Mouse (Mus musculus) G1E (cell line): ENCODE measurements at regions not wholly inside any gene's neighbourhood (a gene's known extent, or its start where the extent isn't known, plus 50 kb on each side); places are given as distances from the start of the nearest gene placed in this dataset.

Source experiments
- ATAC-seq: 2 replicates; pipeline ENCODE4 v1.8.0; 2016; ENCODE audit warnings: mild to moderate bottlenecking; ENCODE audit not compliant: insufficient number of reproducible peaks, poor library complexity, low FRiP score, severe bottlenecking; ENCODE audit errors: extremely low read depth
- DNase-seq: peaks from one replicate; pipeline ENCODE4 v3.0.0; 2012; ENCODE audit warnings: low spot score
- H3K27me3 ChIP-seq: 2 replicates; pipeline ENCODE4 v1.6.1; 2012; ENCODE audit warnings: mild to moderate bottlenecking, low read length, inconsistent platforms; ENCODE audit not compliant: insufficient read depth
- H3K36me3 ChIP-seq: replicated peaks from 2 replicates; pipeline ENCODE3; 2012; ENCODE audit warnings: mild to moderate bottlenecking, inconsistent platforms
- H3K4me1 ChIP-seq: 2 replicates; pipeline ENCODE4 v1.6.1; 2012; ENCODE audit warnings: low read depth, low read length, inconsistent platforms, mixed read lengths; ENCODE audit not compliant: insufficient read depth
- H3K4me3 ChIP-seq: 2 replicates; pipeline ENCODE4 v1.5.1; 2012; ENCODE audit warnings: low read depth, mild to moderate bottlenecking, inconsistent platforms, low read length, moderate library complexity, mixed read lengths
- H3K9me3 ChIP-seq: replicated peaks from 2 replicates; pipeline ENCODE4 v1.6.1; 2012; ENCODE audit warnings: inconsistent platforms
- CTCF ChIP-seq: IDR thresholded peaks from 2 replicates; pipeline ENCODE4 v1.5.1; 2012; ENCODE audit warnings: low read depth, low read length, inconsistent platforms, mixed read lengths
- GATA1 ChIP-seq: IDR thresholded peaks from 2 replicates; pipeline ENCODE4 v1.6.1; 2012; ENCODE audit warnings: borderline replicate concordance, low read length, inconsistent platforms, mixed read lengths
- GATA2 ChIP-seq: IDR thresholded peaks from 2 replicates; pipeline ENCODE4 v1.6.1; 2012; ENCODE audit warnings: low read depth, low read length, inconsistent platforms, borderline replicate concordance
- POLR2AphosphoS5 ChIP-seq: IDR thresholded peaks from 2 replicates; pipeline ENCODE4 v1.6.1; 2012; ENCODE audit warnings: low read depth, low read length, inconsistent platforms; ENCODE audit not compliant: insufficient replicate concordance
- TAL1 ChIP-seq: conservative IDR thresholded peaks from 2 replicates; pipeline ENCODE4 v1.6.1; 2012; ENCODE audit warnings: low read depth, low read length, inconsistent platforms, mixed read lengths

DNA sequence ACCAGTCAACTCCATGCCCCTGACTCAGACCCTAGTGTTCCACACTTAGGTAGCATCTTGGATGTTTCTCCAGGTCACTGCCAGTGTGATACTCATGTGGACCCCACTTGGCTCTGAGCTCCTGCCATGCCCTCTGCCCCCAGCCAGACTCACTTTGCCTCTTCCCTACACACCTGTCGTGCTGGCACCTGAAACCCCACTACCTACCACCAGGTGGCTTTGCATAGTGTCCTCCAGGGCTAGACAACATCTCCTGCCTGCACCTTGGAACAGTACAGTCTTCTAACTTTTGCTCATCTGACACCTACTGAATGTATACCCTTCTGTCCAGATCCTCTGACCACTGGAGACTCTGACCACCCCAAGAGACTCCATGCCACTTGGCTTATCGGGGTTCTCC is 80.6 kb downstream of the Fam53a start:
- TF ChIP-seq GATA2: no peak
- no peaks in the 10 kb centered on the region for H3K9me3 ChIP-seq
- H3K4me3 ChIP-seq: no peak overlapping the region
- peaks cover 7% of the 10 kb centered on the region for H3K4me1 ChIP-seq
- H3K36me3 ChIP-seq: no peaks in the 10 kb centered on the region
- no peak for ATAC-seq
- no peak for DNase-seq
- H3K27me3 ChIP-seq: peaks cover 59% of the 10 kb centered on the region

DNA sequence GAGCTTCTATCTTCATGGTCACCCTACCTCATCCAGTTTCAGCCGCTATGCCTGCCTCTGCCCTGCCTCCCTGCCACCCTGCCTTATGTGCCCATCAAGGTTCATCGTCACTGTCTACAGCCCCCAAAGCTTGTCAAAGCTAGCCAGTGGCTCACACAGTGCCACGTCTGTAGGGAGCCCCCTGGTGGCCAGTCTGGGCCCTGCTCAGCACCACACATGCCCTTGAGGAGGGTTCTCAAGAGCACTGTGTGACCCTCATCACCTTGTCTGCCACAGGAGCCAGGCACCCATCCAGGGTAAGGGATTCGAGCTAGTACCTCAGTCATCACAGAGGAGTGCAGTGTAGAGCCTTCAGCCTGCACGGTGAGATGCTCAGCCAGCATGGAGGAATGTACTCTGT is 86.1 kb downstream of the Fam53a start:
- Histone ChIP-seq H3K4me3 (no peak overlapping the region), H3K36me3 (no peaks in the 10 kb centered on the region), H3K4me1 (peaks cover 15% of the 10 kb centered on the region), H3K27me3 (peaks cover 61% of the 10 kb centered on the region), H3K9me3 (no peaks in the 10 kb centered on the region)
- TF ChIP-seq CTCF: peak; percentile 87
- no peak for TF ChIP-seq GATA1
- DNase-seq: peak; percentile 68
- no peak; the same call in 1 of the 2 replicates for ATAC-seq

DNA sequence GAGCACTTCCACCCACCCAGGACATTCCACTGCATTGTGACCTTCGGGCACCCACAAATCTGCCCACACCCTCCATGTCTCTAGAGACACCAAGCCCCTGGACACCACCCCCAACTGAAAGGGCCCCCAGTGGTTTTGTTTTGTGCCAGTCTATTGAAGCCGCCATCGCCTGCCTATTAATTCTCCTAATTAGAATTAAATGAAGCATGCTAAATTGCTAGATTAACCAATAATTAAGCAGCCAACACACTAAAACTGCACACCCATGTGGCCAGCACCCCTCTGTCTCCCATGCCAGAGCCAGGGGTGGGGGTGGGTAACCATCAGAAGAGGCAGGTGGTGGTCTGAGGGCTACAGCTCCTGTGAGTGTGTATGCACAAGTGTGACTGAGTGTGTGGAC is 86.8 kb downstream of the Fam53a start:
- H3K9me3 ChIP-seq: no peaks in the 10 kb centered on the region
- no peak for TF ChIP-seq POLR2AphosphoS5
- TF ChIP-seq GATA2: no peak
- TF ChIP-seq CTCF: no peak
- TF ChIP-seq GATA1: no peak
- no peak for TF ChIP-seq TAL1
- ATAC-seq (no peak), DNase-seq (no peak)
- H3K4me3 ChIP-seq: no peak overlapping the region
- H3K4me1 ChIP-seq: peaks cover 15% of the 10 kb centered on the region
- H3K36me3 ChIP-seq: no peaks in the 10 kb centered on the region
- peaks cover 60% of the 10 kb centered on the region for H3K27me3 ChIP-seq

DNA sequence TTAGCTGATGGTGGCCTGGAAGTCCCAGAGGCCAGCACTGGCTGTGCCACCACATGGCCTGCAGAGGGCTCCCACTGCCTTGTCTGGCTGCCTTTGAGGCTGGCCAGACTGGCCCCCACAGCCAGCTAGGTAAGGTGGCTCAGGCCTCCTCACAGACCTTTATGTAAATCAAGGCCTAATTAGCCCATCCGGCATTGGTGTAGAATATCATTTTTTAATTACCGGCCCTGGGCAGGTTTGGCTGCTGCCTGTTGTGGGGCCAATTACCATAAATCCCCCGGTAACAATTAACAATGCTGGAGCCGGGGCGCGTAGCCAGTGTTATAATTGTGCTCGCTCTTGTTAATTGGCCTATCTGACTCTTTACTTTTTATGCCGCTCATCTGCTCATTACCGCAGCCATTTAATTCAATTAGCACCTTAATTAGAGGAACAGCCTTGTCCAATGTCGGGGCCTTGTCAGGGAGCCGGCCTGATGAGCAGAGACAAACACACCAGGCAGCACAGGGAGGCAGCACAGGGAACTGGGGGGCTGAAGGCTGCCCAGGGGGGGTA is 87.4 kb downstream of the Fam53a start:
- no peak for ATAC-seq
- Histone ChIP-seq H3K27me3 (peaks cover 60% of the 10 kb centered on the region), H3K4me1 (peaks cover 15% of the 10 kb centered on the region), H3K4me3 (no peak overlapping the region), H3K36me3 (no peaks in the 10 kb centered on the region), H3K9me3 (no peaks in the 10 kb centered on the region)
- TF ChIP-seq TAL1 (no peak), CTCF (no peak), POLR2AphosphoS5 (no peak), GATA1 (no peak), GATA2 (no peak)
- DNase-seq: no peak

DNA sequence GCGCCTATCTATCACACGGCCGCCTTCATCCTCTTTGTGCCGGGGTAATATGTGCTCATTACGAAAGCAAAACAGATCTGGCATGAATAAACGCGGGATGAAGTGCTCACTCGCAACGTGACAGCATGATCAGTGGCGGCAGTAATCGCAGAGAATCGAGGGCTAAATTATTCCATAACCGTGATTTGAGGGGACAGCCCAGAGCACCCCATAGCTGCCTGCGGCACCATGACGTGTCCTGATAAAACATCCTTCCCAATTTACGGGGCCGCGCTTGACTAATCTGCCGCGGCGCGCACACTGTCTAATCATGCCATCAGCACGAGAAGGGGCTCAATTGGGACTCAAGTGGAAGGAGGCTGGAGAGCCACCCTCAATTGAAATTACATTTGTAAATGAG is 89.2 kb downstream of the Fam53a start:
- no peak for DNase-seq
- no peak overlapping the region for H3K4me3 ChIP-seq
- no peaks in the 10 kb centered on the region for H3K9me3 ChIP-seq
- no peak for TF ChIP-seq GATA2
- no peak for TF ChIP-seq CTCF
- no peak for TF ChIP-seq TAL1
- TF ChIP-seq GATA1: no peak
- no peak for TF ChIP-seq POLR2AphosphoS5
- peaks cover 29% of the 10 kb centered on the region for H3K4me1 ChIP-seq
- no peak for ATAC-seq
- no peaks in the 10 kb centered on the region for H3K36me3 ChIP-seq
- H3K27me3 ChIP-seq: peaks cover 54% of the 10 kb centered on the region

DNA sequence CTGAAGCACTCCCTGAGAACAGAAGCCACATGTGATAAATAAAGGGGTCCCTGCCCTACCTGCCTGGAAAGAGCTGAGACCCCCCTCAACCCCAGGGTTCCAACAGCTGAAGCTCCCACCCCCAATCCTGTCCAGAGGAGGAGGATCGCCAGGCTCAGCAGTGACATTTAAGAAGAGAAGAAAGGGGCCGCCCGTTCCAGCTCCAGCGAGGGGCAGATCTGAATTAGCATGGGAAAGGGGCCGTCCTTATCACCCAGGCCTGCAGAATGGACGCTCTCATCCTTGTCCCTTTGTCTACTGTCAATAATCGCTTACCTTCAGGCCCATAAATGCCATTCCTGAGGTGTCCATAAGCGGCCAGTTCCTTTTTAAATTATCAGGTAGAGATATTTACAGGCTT is 92.0 kb downstream of the Fam53a start:
- ATAC-seq (no peak), DNase-seq (no peak)
- no peaks in the 10 kb centered on the region for H3K9me3 ChIP-seq
- TF ChIP-seq TAL1: no peak
- no peak for TF ChIP-seq CTCF
- TF ChIP-seq GATA2: no peak
- TF ChIP-seq GATA1: no peak
- no peak for TF ChIP-seq POLR2AphosphoS5
- peaks cover 28% of the 10 kb centered on the region for H3K4me1 ChIP-seq
- H3K36me3 ChIP-seq: no peaks in the 10 kb centered on the region
- H3K27me3 ChIP-seq: peaks cover 54% of the 10 kb centered on the region
- H3K4me3 ChIP-seq: no peak overlapping the region

DNA sequence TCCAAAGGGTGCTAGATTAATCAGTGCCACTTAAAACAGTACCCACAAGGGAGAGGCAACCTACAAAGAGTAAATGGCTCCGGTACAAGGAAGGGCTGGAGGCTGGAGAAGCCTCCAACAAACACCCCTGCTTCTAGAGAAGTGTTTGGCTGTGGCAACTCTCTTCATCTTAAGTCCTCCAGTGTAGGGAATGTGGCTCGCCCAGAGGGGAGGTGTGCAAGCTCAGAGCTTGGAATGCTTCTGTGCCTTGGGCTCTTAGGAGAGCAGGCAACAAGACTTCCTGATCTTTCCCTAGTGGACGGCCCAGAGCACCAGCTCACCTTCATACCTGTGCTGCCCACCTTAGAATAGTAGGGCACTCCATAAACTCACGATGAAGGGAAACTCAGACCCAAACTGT is 92.4 kb downstream of the Fam53a start:
- no peak for ATAC-seq
- no peak for DNase-seq
- Histone ChIP-seq H3K4me3 (no peak overlapping the region), H3K27me3 (peaks cover 54% of the 10 kb centered on the region), H3K9me3 (no peaks in the 10 kb centered on the region), H3K36me3 (no peaks in the 10 kb centered on the region), H3K4me1 (peaks cover 28% of the 10 kb centered on the region)
- TF ChIP-seq TAL1 (no peak), POLR2AphosphoS5 (no peak), CTCF (no peak), GATA2 (no peak), GATA1 (no peak)
